Mouse (Mus musculus) embryonic facial prominence, embryonic 13.5 days (tissue): Measurements from ENCODE around the gene Gm6614. TPM values are rescaled to one million over a fixed set of nuclear protein-coding genes. Genes with fewer than 3 reads are reported as not detected.

ENCODE experiments used
- ATAC-seq: fragments of 200-750 bp; cut with Nextera tagmentation; 2 replicates; pipeline ENCODE4 v1.8.0; 2017; ENCODE audit warnings: low read depth; ENCODE audit not compliant: insufficient number of reproducible peaks, insufficient read depth, low FRiP score, low TSS enrichment
- H3K27ac ChIP-seq: fragments of 300-500 bp; sonication (generic); 2 replicates; pipeline ENCODE4 v1.5.1; 2015; ENCODE audit warnings: moderate library complexity, mild to moderate bottlenecking, inconsistent platforms
- H3K27me3 ChIP-seq: fragments of 300-500 bp; sonication (generic); 2 replicates; pipeline ENCODE4 v1.6.1; 2015; ENCODE audit warnings: mild to moderate bottlenecking, inconsistent platforms
- H3K36me3 ChIP-seq: fragments of 300-500 bp; sonication (generic); 2 replicates; pipeline ENCODE4 v1.6.1; 2015; ENCODE audit warnings: mild to moderate bottlenecking, inconsistent platforms
- H3K4me1 ChIP-seq: fragments of 300-500 bp; sonication (generic); 2 replicates; pipeline ENCODE4 v1.6.1; 2015; ENCODE audit warnings: inconsistent platforms
- H3K4me2 ChIP-seq: fragments of 300-500 bp; sonication (generic); 2 replicates; pipeline ENCODE4 v1.6.1; 2015; ENCODE audit warnings: moderate library complexity, mild to moderate bottlenecking, inconsistent platforms
- H3K4me3 ChIP-seq: fragments of 300-500 bp; sonication (generic); 2 replicates; pipeline ENCODE4 v1.5.1; 2015; ENCODE audit warnings: mild to moderate bottlenecking, inconsistent platforms
- H3K9ac ChIP-seq: fragments of 300-500 bp; sonication (generic); 2 replicates; pipeline ENCODE4 v1.6.1; 2015; ENCODE audit warnings: mild to moderate bottlenecking, inconsistent platforms
- H3K9me3 ChIP-seq: fragments of 300-500 bp; sonication (generic); 2 replicates; pipeline ENCODE4 v1.6.1; 2016; ENCODE audit warnings: inconsistent platforms
- WGBS: fragments of 180-500 bp; shearing (Covaris S2); methylation state at CpG from one replicate; pipeline ENCODE4 v1.1.7; 2015; ENCODE audit warnings: mixed read lengths; 5-methylcytosine and 5-hydroxymethylcytosine counted together
- polyA plus RNA-seq: library from polyadenylated mRNA; unstranded; fragments of >200 nt; fragmentation: Nextera tagmentation; extraction: Ambion mirVana; gene quantifications from 2 replicates; pipeline ENCODE4 v1.2.1, GENCODE M21; 2015

Gene Gm6614
- polyA plus RNA-seq, 1 experiment from 2014 or later, result not detected

- H3K9ac ChIP-seq, result no peak overlapping the region
- no peak for ATAC-seq
- H3K9me3 ChIP-seq, result no peaks in the 10 kb centered on the region
- no peaks in the 10 kb centered on the region for H3K4me1 ChIP-seq
- H3K27me3 ChIP-seq, result no peaks in the 10 kb centered on the region
- no peak overlapping the region for H3K27ac ChIP-seq
- no peaks in the 10 kb centered on the region for H3K36me3 ChIP-seq
- WGBS, result 69% methylated on average over 5 of the region's 5 CpGs
- H3K4me3 ChIP-seq, result no peak overlapping the region
- H3K4me2 ChIP-seq, result no peak overlapping the region
Measured at GRCm38 (mm10) chr6:141960482-141960881, 50.7 kb downstream of the Gm6614 start.

DNA sequence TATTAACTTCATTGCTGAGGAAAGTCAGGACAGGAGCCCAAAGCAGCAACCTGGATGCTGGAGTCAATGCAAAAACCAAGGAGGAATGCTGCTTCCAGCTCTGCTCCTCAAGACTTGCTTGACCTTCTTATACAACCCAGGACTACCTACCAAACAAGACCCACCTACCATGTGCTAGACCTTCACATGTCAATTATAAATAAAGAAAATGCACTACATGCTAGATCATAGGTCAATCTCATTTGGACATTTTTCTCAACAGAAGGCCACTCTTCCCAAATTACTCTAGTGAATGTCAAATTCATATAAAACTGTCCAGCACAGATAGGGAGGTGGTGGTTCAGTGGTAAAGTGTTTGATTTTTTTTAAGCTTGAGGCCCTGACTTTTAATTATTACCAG, 64.4 kb downstream of the Gm6614 start, which contains the start of gene Slco1a1:
Gene Slco1a1, minus strand, starts transcription at position 101 of the 400 bp plus-strand sequence.
- Histone ChIP-seq H3K27ac (no peak within 1 kb of the TSS), H3K4me3 (no peak within 1 kb of the TSS), H3K36me3 (no peaks in the 10 kb centered on the region), H3K4me2 (no peak within 1 kb of the TSS), H3K9ac (no peak within 1 kb of the TSS), H3K27me3 (no peaks in the 10 kb centered on the region), H3K4me1 (no peaks in the 10 kb centered on the region), H3K9me3 (no peaks in the 10 kb centered on the region)
- ATAC-seq, result no peak

GRCm38 (mm10) chr6:141940451-141940850, 70.8 kb downstream of the Gm6614 start:
- no peak overlapping the region for H3K4me3 ChIP-seq
- 87% methylated on average over 1 of the region's 1 CpGs for WGBS
- no peak for ATAC-seq

More at GRCm38 (mm10) chr6:141940451-141940850, 70.8 kb downstream of the Gm6614 start:
- H3K4me1 ChIP-seq, result no peaks in the 10 kb centered on the region
- H3K9ac ChIP-seq, result no peak overlapping the region
- no peak overlapping the region for H3K4me2 ChIP-seq
- H3K36me3 ChIP-seq, result no peaks in the 10 kb centered on the region
- H3K27ac ChIP-seq, result no peak overlapping the region
- no peaks in the 10 kb centered on the region for H3K9me3 ChIP-seq
- H3K27me3 ChIP-seq, result no peaks in the 10 kb centered on the region

Other genes starting within 250 kb of the Gm6614 start
- gene Gm5724, start 237.6 kb downstream of the Gm6614 start, polyA plus RNA-seq, result 0.08 TPM in 1 of 2 replicates, not detected in the other
- not detected in 2 replicates for gene Slco1a4, start 155.2 kb downstream of the Gm6614 start, polyA plus RNA-seq
- gene Slco1a1, start 64.5 kb downstream of the Gm6614 start, polyA plus RNA-seq, result not detected in 2 replicates
- not detected in 2 replicates for gene Slco1a6, start 197.1 kb upstream of the Gm6614 start, polyA plus RNA-seq